Mouse (Mus musculus) testis, postnatal 14 days (tissue): ENCODE data around the gene Hoxa13.

Source experiments
- DNase-seq: peaks from one replicate; pipeline ENCODE4 v3.0.0; 2021; ENCODE audit warnings: low spot score

Gene Hoxa13

DNA sequence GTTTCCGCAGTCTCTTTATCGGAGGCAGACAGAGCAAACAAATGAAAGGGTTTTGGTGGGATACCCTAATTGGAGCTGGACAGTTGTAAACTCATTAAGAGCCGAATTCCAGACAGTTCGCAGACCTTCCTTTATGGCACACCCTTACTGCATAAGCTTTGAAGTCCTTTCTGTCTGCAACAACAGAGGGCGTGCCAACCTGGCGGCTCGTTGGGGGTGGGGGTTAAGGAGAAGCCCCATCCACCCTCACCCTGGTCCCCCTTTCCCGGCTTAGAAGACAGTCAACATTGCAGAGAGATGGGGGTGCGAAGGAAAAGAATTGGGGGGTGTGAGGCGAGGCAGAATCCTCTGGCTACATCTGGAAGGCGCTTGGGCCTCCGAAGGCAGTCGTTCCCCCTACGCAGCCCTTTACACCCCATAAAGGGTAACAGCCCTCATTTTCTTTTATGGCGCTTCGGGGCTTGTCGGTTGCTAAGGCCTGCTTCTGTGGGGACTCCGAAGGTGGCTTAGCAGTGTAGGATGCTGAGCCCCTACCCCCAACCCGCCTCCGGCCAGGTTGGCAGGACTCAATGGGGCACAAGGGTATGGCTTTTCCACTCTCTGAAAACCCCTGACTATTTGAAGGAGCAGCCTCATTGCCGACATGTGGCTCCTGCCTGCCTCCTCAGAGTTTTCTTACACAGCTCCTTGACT is 38.5 kb downstream of the Hoxa13 start:
- no peak for DNase-seq

DNA sequence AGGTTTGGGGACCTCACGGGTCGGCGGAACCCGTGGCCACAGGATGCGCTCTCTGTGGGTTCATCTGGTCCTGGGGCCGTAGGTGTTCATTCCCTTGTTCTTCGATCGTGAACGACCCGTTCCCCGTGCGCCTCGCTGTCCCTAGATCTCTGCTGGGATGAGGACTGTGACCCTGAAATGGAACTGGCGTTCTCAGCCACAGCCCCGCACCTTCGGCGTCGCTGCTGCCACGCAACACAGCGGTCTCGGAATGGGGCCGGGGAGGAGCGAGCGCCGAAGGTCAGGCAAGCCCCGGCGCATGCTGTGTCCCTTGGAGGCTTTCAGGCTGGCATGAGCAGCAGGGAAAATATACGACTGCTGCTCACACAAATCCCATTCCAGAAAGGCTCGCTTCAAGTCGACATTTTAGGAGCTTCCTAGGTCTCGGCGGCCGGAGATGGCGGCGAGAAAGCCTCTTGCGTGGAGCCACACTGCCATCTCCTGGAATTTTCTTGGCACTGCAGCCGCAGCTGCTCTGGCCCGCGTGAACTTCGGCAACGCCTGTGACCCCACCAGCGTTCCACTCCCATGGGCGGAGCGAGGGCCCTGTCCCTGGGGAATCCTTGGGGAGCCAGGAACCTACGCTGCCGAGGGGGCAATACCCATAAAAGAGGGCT is 39.2 kb downstream of the Hoxa13 start, which contains the start of gene Hoxa7:
TSS of gene Hoxa7 (minus strand) at position 518 of the 656 bp plus-strand sequence.
- peak; percentile 82 for DNase-seq

GRCm38 (mm10) chr6:52220865-52221310 is 39.8 kb downstream of the Hoxa13 start:
- no peak for DNase-seq

DNA sequence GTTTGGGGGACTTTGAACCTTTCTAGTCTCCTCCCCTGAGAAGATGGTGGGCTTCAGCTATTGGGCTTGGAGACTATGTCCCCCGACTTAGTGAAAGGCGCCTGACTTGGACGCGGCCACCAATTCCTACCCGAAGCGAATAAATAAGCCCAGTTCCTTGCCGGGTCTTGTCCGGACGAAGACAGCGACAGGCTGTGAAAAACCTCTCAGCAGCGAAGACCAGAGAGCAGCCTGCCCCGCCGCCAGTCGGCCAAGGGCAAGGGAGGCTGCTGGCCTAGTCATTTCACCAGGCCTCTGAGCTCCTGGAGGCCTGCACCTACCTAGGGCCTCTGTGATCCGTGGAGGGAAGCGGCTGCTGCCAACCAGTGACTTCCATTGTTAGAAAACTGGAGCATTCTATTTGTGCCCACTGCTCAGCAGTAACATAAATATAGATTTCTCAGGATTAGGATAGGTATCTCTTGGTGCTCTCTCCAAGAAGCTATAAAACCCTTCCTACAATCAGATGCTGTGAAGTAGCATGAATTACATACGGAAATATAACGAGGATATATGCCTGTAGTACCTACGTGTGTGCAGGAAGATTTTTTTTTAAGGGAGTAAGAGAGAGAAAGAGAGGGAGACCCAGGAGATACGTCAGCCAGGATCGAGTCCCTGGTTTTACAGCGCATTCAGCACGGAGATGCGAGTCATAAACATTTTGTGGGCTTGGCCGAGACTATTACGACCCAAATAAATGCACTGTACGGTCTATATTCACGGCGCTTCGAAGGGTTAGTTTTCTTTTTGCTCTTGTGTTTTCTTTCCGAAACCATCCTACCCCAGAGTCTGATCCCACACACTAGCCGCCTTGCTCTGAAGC is 40.4 kb downstream of the Hoxa13 start:
- peak; percentile 17 for DNase-seq

- no peak for DNase-seq
Observed at GRCm38 (mm10) chr6:52219234-52219942, 41.3 kb downstream of the Hoxa13 start.

- no peak for DNase-seq
Observed at GRCm38 (mm10) chr6:52218643-52219215, 42.0 kb downstream of the Hoxa13 start.

- DNase-seq = no peak
Observed at GRCm38 (mm10) chr6:52217895-52218642, 42.6 kb downstream of the Hoxa13 start.

GRCm38 (mm10) chr6:52217459-52217768 is 43.3 kb downstream of the Hoxa13 start:
- peak; percentile 79 for DNase-seq

- DNase-seq = no peak
Observed at GRCm38 (mm10) chr6:52216691-52217458, 43.8 kb downstream of the Hoxa13 start.

DNA sequence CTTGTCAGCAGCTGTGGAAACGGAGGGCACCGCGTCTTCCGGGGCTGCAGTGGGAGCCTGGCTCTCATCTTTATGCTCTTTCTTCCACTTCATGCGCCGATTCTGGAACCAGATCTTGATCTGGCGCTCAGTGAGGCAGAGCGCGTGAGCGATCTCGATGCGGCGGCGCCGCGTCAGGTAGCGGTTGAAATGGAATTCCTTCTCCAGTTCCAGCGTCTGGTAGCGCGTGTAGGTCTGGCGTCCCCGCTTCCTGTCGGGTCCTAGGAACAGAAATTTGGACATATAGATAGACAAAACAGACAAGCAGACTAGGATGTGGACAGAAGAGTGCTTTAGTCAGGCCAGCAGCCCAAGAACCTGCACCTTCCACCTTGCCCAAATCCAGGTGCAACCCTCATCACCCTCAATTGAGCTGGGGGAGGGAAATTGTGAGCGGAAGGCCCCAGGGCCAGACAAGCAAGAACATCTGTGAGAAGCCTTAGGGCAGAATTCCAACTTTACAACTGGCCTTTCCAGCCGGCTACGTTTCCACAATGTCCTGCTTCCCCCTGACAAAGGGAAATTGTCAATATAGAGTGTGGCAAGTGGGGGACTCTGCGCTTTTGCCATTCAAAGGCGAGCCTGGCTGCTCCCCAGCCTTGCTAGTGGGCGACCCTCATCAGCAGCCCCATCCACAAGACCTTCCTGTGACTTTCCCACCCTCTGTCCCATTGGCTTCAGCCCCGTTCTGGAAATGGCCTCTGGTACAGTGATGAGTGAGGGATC is 44.7 kb downstream of the Hoxa13 start:
- no peak for DNase-seq

GRCm38 (mm10) chr6:52215070-52215469 is 45.6 kb downstream of the Hoxa13 start:
- no peak for DNase-seq

DNA sequence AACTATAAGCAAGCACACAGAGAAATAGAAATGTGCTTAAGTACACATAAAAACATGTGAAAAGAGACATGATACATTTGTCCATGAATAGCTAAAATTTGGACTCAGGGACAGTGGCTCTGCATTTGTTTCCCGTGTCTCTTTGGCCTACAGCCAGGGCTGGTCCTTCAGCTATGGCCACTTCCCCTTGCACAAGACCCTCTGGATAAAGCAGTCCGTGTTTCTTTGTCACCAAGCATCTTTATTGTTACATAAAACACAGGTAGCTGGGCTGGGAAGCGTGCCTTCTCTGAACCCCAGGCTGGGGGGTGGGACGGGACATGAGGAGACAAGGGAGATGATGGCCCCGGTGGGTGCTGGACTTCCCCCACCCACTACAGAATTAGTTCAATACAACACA is 46.4 kb downstream of the Hoxa13 start:
- no peak for DNase-seq

GRCm38 (mm10) chr6:52213119-52213986 is 47.3 kb downstream of the Hoxa13 start, which contains the start of the genes Hoxa3 and Gm28308:
Gene Hoxa3 (minus strand): TSS chr6:52213336.
Gene Gm28308 (minus strand): TSS chr6:52213339.
- DNase-seq = peak; percentile 15

DNA sequence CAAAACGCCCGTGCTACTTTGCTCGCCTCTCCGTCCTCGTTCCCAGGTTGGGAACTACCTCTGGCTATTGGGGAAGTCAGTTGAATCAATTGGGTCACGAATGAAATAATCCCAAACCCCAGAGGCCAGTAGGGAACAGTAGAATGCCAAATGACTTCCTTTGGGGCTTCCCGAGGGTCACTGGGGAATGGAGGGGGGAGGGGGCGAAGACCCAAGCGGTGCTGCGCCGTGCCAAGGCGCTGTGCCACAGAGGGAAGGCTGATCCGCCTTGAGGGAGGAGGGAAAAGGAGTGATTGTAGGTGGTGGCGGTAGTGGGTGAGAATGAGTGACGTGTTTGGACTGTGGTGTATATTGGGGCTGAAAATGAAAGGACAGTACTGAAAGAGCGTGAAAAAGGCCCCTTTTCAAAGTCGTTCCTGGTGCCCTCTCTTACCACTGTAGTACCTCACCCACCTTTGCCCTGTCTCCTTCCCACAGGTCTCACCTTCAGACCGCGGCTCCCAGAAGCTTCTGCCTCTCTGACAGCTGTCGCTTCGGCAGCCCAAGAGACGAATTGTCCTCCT is 48.0 kb downstream of the Hoxa13 start:
- no peak for DNase-seq

DNA sequence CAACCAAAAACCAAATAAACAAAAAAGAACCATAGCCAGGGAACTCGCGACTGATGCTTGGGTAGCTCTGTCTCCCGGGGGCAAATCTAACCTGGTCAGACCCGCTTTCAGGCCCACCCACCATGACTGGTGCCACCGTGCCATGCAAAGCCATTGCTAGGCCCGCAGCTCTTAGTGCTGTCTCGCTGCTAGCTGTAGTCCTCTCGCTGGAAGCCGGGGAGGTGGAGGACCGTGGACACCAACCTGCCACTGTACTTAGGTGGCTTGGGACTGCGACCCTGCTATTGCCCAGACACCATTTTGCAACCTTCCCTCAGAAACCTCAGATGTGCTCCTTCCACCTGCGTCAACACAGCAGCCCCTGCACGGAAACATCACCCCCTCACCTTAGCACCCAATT is 48.7 kb downstream of the Hoxa13 start:
- DNase-seq = no peak

GRCm38 (mm10) chr6:52211170-52211935 is 49.3 kb downstream of the Hoxa13 start:
- DNase-seq = peak; percentile 55

GRCm38 (mm10) chr6:52209685-52210046 is 51.0 kb downstream of the Hoxa13 start:
- DNase-seq = no peak
